Mouse (Mus musculus): ENCODE measurements around the gene Fam171a1.
A peak's percentile ranks its signal among the peaks of the same experiment; 100 is the strongest.
"Not testable (repeated sequence)": the region's sequence is repeated elsewhere in the genome, so short reads cannot be mapped to it uniquely, and the experiment has no call there.

Fam171a1 gene

GRCm38 (mm10) chr2:3113866-3114265 is at the start of gene Fam171a1:
TSS of gene Fam171a1 (plus strand) at chr2:3114224.
- DNase-seq (ENCODE audit: low read depth, low spot score), result no peak
- no peaks in the 10 kb centered on the region for H3K27me3 ChIP-seq (ENCODE audit: control insufficient read depth, insufficient read depth, low read length, poor library complexity, severe bottlenecking)
- no peaks in the 10 kb centered on the region for H3K36me3 ChIP-seq (ENCODE audit: control insufficient read depth, insufficient read depth, low read length, poor library complexity, severe bottlenecking)

DNA sequence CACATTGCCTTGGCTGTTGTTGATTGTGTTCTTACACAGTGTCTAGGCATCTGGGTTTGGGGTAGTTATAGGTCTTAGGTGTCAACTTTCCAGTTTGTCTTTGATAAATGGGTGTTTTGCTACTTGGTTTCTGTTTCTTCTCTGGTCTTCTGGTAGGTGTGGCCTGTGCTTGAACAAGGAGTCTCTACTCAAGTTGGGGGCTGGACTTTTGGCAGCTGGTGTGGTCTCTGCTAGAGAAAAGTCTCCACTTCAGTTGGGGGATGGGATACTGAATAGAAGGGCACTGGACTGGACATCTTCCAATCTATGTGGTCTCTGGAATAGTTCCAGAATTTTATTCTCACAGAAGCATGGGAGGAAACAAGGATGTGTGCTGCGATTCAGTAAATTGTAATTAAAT is 44.9 kb upstream of the Fam171a1 start:
- no peaks in the 10 kb centered on the region for H3K36me3 ChIP-seq (ENCODE audit: control insufficient read depth, insufficient read depth, low read length, poor library complexity, severe bottlenecking)
- no peaks in the 10 kb centered on the region for H3K27me3 ChIP-seq (ENCODE audit: control insufficient read depth, insufficient read depth, low read length, poor library complexity, severe bottlenecking)
- DNase-seq (ENCODE audit: low read depth, low spot score), result no peak

- not testable (repeated sequence) for H3K27me3 ChIP-seq (ENCODE audit: control insufficient read depth, insufficient read depth, low read length, poor library complexity, severe bottlenecking); DNase-seq (ENCODE audit: low read depth, low spot score); H3K36me3 ChIP-seq (ENCODE audit: control insufficient read depth, insufficient read depth, low read length, poor library complexity, severe bottlenecking)
These were observed 25.7 kb upstream of the Fam171a1 start for GRCm38 (mm10) chr2:3088361-3088760.

DNA sequence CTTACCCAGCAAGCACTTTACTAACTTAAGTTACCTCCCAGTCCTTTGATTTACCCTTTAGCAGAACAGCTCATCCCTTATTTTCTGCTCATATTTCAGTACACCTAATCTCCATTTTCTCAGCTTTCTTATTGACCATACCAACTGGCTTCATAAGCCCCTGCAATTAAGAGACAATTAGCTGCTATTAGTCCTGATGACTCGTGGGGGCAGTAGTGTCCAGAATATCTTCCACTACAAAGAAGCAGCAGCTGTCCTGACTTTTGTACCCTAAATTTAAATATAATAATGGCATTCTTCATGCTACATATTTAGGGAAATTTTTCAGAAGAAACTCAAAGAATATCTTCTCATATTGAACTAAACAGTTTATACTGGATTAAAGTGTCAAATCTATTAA is 24.8 kb upstream of the Fam171a1 start:
- Histone ChIP-seq H3K36me3 (ENCODE audit: control insufficient read depth, insufficient read depth, low read length, poor library complexity, severe bottlenecking) (no peaks in the 10 kb centered on the region), H3K27me3 (ENCODE audit: control insufficient read depth, insufficient read depth, low read length, poor library complexity, severe bottlenecking) (no peaks in the 10 kb centered on the region)
- no peak for DNase-seq (ENCODE audit: low read depth, low spot score)

- Histone ChIP-seq H3K36me3 (ENCODE audit: control insufficient read depth, insufficient read depth, low read length, poor library complexity, severe bottlenecking) (no peaks in the 10 kb centered on the region), H3K27me3 (ENCODE audit: control insufficient read depth, insufficient read depth, low read length, poor library complexity, severe bottlenecking) (no peaks in the 10 kb centered on the region)
- DNase-seq (ENCODE audit: low read depth, low spot score), result no peak
These were observed 17.9 kb upstream of the Fam171a1 start for GRCm38 (mm10) chr2:3096101-3096500.

DNA sequence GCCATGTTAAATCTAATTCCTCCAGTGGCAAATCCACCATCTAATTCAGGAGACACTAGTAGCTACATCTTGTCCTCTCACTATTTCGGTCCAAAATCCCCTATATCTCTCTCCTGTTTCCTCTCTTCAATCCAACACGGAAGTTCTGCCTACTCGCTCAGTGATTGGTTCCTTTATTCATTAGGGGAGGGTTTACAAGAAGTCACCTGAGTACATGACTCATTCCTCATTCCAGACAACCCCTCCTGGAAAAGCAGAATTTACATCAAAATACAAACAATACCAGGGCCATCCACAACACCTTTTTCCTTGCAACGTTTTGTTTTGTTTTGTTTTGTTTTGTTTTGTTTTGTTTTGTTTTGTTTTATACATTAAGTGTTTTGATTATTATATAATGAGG is 14.1 kb upstream of the Fam171a1 start:
- no peaks in the 10 kb centered on the region for H3K27me3 ChIP-seq (ENCODE audit: control insufficient read depth, insufficient read depth, low read length, poor library complexity, severe bottlenecking)
- H3K36me3 ChIP-seq (ENCODE audit: control insufficient read depth, insufficient read depth, low read length, poor library complexity, severe bottlenecking), result no peaks in the 10 kb centered on the region
- no peak for DNase-seq (ENCODE audit: low read depth, low spot score)

DNA sequence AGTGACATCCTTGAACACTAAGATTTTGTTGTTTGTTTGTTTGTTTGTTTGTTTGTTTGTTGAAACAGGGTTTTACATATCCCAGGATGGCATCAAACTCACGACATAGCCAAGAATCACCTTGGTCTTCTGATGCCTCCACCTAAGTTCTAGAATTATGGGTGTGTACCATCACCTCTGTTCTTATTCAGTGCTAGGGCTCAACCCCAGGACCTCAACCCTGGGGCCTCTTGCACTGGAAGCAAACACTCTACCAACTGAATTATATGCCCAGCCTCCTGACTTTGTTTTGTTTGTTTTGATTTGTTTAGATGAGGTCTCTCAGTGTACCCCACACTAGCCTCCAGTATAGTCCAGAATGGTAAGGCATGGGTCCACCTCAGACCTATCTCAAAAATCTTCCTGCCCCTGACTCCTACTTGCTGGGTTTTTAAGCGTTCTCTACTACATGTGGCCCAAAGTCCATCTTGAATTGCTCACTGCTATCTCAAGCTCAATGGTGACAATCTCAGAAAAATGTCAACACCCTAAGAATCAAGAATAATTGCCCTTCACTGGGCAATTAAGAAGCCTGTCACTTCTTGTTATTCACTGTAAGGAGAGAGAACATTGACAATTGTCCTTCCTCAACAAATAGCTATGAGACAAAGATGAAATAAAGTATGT is 12.6 kb upstream of the Fam171a1 start:
- H3K36me3 ChIP-seq (ENCODE audit: control insufficient read depth, insufficient read depth, low read length, poor library complexity, severe bottlenecking), result no peaks in the 10 kb centered on the region
- DNase-seq (ENCODE audit: low read depth, low spot score), result no peak
- H3K27me3 ChIP-seq (ENCODE audit: control insufficient read depth, insufficient read depth, low read length, poor library complexity, severe bottlenecking), result no peaks in the 10 kb centered on the region

DNA sequence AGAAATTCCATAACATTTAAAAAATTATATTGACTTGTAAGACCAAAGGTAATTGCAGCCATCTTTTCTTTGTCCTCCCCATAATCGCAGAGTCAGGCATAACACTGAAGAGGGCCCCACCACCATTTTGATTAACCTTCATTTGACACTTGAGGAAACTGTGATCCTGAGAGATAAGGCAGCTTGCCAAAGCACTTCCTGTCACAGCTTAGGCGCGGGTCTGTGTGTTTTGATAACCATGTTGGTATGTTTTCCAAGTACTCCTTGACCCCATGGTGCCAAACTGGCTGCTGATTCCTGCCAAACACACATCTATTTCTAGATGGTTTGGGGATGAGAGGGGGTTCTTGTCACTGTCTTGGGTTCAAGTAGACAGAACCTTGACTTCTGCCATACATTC is 11.7 kb upstream of the Fam171a1 start:
- Histone ChIP-seq H3K27me3 (ENCODE audit: control insufficient read depth, insufficient read depth, low read length, poor library complexity, severe bottlenecking) (no peaks in the 10 kb centered on the region), H3K36me3 (ENCODE audit: control insufficient read depth, insufficient read depth, low read length, poor library complexity, severe bottlenecking) (no peaks in the 10 kb centered on the region)
- no peak for DNase-seq (ENCODE audit: low read depth, low spot score)

GRCm38 (mm10) chr2:3107471-3107870 is 6.6 kb upstream of the Fam171a1 start:
- DNase-seq (ENCODE audit: low read depth, low spot score), result no peak
- Histone ChIP-seq H3K27me3 (ENCODE audit: control insufficient read depth, insufficient read depth, low read length, poor library complexity, severe bottlenecking) (no peaks in the 10 kb centered on the region), H3K36me3 (ENCODE audit: control insufficient read depth, insufficient read depth, low read length, poor library complexity, severe bottlenecking) (no peaks in the 10 kb centered on the region)

- DNase-seq (ENCODE audit: low read depth, low spot score), result no peak
- no peaks in the 10 kb centered on the region for H3K27me3 ChIP-seq (ENCODE audit: control insufficient read depth, insufficient read depth, low read length, poor library complexity, severe bottlenecking)
- no peaks in the 10 kb centered on the region for H3K36me3 ChIP-seq (ENCODE audit: control insufficient read depth, insufficient read depth, low read length, poor library complexity, severe bottlenecking)
These were observed 5.6 kb upstream of the Fam171a1 start for GRCm38 (mm10) chr2:3108431-3108830.

GRCm38 (mm10) chr2:3108834-3109233 is 5.2 kb upstream of the Fam171a1 start:
- DNase-seq (ENCODE audit: low read depth, low spot score), result no peak
- Histone ChIP-seq H3K36me3 (ENCODE audit: control insufficient read depth, insufficient read depth, low read length, poor library complexity, severe bottlenecking) (no peaks in the 10 kb centered on the region), H3K27me3 (ENCODE audit: control insufficient read depth, insufficient read depth, low read length, poor library complexity, severe bottlenecking) (no peaks in the 10 kb centered on the region)

GRCm38 (mm10) chr2:3117855-3118202 is 3.8 kb downstream of the Fam171a1 start:
- Histone ChIP-seq H3K27me3 (ENCODE audit: control insufficient read depth, insufficient read depth, low read length, poor library complexity, severe bottlenecking) (no peaks in the 10 kb centered on the region), H3K36me3 (ENCODE audit: control insufficient read depth, insufficient read depth, low read length, poor library complexity, severe bottlenecking) (no peaks in the 10 kb centered on the region)
- DNase-seq (ENCODE audit: low read depth, low spot score), result no peak

- H3K36me3 ChIP-seq (ENCODE audit: control insufficient read depth, insufficient read depth, low read length, poor library complexity, severe bottlenecking), result no peaks in the 10 kb centered on the region
- H3K27me3 ChIP-seq (ENCODE audit: control insufficient read depth, insufficient read depth, low read length, poor library complexity, severe bottlenecking), result no peaks in the 10 kb centered on the region
- DNase-seq (ENCODE audit: low read depth, low spot score), result peak; percentile 11
These were observed 4.3 kb downstream of the Fam171a1 start for GRCm38 (mm10) chr2:3118203-3118941.

GRCm38 (mm10) chr2:3118969-3119368 is 4.9 kb downstream of the Fam171a1 start:
- DNase-seq (ENCODE audit: low read depth, low spot score), result no peak

GRCm38 (mm10) chr2:3119371-3119935 is 5.4 kb downstream of the Fam171a1 start:
- H3K36me3 ChIP-seq (ENCODE audit: control insufficient read depth, insufficient read depth, low read length, poor library complexity, severe bottlenecking), result no peaks in the 10 kb centered on the region
- no peak for DNase-seq (ENCODE audit: low read depth, low spot score)
- no peaks in the 10 kb centered on the region for H3K27me3 ChIP-seq (ENCODE audit: control insufficient read depth, insufficient read depth, low read length, poor library complexity, severe bottlenecking)

More at GRCm38 (mm10) chr2:3118969-3119368, 4.9 kb downstream of the Fam171a1 start:
- no peaks in the 10 kb centered on the region for H3K36me3 ChIP-seq (ENCODE audit: control insufficient read depth, insufficient read depth, low read length, poor library complexity, severe bottlenecking)
- no peaks in the 10 kb centered on the region for H3K27me3 ChIP-seq (ENCODE audit: control insufficient read depth, insufficient read depth, low read length, poor library complexity, severe bottlenecking)

All from splenic B cell, adult 2 months (primary cell).